Mouse (Mus musculus) E14TG2a.4 (cell line): ENCODE measurements around the gene Ccsap.

ENCODE experiments used
- CTCF ChIP-seq: conservative IDR thresholded peaks from 2 replicates; pipeline ENCODE4 v1.5.1; 2014; ENCODE audit warnings: low read length
- POU5F1 ChIP-seq: IDR thresholded peaks from 2 replicates; pipeline ENCODE4 v1.6.1; 2014; ENCODE audit warnings: low read length, borderline replicate concordance

- TF ChIP-seq CTCF: no peak
- no peak for TF ChIP-seq POU5F1
Observed at GRCm38 (mm10) chr8:123793900-123794299, 66.1 kb downstream of the Ccsap start.
